Mouse (Mus musculus) CD4-positive, CD25-positive, alpha-beta regulatory T cell, adult 4 months (primary cell): ENCODE data around the gene Qrich2. TPM values are rescaled to one million over a fixed set of nuclear protein-coding genes. Genes with fewer than 3 reads are reported as not detected.
"Not testable (repeated sequence)": the region's sequence is repeated elsewhere in the genome, so short reads cannot be mapped to it uniquely, and the experiment has no call there.

Experiments
- ATAC-seq: one replicate; pipeline ENCODE4 v1.8.0; 2017
- polyA plus RNA-seq, 2 experiments: library from polyadenylated mRNA; unstranded; fragments of 100-300 nt; shearing (Covaris generic); gene quantifications; one replicate each; pipeline ENCODE4 v1.2.1; 2017

The Qrich2 gene
- polyA plus RNA-seq, 2 experiments from 2014 or later, result not detected

DNA sequence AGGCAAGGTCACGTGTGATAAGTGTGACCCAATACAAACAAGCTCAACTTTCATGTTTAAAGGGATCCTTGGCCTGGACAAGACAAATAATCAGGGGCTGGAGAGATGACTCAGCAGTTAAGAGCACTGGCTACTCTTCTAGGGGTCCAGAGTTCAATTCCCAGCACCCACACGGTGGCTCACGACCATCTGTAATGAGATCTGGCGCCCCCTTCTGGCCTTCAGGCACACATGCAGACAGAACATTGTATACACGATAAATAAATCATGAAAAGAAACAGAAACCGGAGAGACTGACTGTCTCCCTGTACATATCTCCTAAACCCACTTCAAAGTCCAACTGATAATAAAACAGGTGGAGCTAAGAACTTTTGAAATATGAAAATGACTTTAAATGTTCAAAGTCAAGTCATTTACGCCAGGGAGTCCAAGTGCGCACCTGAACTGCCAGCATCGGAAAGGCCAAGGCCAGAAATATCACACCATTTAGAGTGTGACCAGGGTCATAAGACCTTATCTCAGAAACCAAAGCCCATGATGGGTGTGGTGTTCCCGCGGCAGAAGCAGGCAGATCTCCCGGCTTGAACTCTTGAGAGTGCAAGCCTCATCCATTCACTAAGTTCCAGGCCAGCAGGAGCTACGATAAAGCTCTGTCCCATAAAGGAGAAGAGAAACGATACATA, 22.8 kb upstream of the Qrich2 start:
- peak; percentile 40 for ATAC-seq

DNA sequence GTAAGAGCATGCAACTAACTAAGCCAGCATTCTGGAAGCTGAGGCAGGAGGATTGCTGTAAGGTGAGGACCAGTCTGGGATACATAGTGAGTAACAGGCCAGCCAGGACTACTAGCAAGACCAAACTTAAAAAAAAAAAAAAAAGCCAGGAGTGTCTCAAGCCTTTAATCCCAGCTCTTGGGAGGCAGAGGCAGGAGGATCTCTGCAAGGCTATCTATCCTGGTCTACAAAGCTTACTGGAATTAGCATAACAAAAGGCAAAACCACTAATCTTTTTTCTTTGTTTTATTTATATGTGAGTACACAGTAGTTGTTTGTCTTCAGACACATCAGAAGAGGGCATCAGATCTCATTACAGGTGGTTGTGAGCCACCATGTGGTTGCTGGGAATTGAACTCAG, 22.2 kb upstream of the Qrich2 start:
- ATAC-seq, result no peak

DNA sequence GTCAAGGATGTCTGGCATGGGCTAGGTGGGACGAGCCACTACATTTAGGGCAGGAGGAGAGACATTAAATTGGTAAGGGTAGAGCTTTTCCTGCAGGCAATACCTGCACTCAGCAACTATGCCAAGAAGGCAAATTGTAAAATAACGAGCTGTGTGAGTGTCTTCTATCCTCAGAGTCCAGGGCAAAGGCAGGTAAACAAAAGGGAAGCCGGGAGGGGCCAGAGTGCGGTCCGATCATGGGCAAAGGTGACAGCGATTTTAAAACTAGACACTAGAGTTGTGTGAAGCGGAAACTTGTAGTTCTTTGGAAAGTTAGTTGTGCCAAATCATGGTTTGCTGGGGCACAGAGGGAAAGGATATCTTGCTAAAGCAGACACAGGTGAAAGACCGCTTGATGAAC, 18.2 kb upstream of the Qrich2 start:
- ATAC-seq, result no peak

DNA sequence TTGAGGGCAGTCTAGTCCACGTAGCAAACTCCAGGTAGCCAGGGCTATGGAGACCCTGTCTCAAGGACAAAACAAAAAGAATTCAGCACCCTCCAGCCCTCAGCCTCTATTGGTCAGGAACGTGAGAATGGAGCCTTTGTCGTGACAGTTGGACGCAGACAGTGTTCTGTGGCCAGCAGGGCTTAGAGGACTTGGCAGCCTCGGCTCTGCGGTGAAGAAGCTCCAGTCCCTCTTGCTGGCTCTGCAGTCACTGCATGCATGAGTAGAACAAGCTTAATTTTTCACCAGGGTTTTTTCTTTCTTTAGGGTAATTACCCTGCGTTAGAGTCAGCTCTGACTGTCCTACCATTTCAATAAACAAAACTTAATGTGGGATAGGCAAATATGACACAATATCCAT, 15.7 kb upstream of the Qrich2 start:
- no peak for ATAC-seq

DNA sequence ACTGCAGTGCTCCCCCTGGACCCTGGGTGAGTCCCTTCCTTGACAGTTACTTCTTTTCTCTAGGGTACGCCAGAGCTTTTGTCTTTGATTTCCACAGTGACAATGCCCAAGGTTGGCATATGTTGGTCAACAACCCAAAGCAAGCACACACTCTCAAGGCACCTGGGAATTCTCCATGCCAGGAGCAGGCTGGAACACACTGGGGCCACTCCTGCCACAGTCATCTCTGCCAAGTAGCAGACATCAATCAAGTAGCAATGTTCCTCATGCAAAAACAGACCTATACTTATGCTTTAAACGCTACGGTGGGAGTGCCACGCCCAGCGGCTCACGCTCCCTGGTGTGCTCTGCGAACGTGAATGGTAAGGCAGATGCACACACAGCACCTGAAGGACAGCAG, 14.9 kb upstream of the Qrich2 start:
- no peak for ATAC-seq

DNA sequence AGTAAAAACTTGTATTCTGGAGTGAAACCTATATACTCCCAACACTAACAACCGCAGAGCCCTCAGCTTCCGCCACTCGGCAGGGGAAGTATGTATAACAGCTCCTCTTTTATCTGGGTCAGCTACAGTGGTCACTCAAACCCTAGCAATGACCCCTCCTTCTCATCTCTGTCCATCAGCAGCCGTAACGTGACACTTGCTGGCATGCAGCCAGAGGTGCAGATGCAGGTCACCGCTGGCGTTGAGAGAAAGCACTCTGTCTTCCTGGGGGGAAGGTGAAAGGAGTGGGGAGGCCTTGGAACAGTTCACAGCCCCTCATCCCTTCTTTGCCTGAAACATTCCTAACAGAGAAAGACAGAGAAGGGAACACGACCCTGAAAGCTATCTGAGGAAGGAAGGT, 13.8 kb upstream of the Qrich2 start:
- ATAC-seq, result no peak

DNA sequence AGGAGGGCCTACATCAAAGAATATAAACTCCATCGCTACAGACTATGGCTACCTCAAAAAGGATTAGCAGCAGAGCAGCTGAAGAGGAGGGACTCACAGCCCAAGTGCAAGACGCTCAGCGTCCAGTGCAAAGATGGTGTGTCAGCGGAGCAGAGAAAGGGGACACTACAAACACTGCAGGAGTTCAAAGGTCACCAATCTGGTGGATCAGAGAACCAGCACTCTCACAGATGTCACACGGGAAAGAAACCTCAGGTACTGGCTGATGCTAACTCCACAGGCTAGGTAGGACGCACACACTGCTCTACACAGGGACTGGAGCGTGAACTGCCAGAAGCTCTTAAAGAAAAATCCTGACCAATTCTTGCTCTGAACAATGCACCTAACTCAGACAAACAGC, 12.9 kb upstream of the Qrich2 start:
- ATAC-seq, result no peak

DNA sequence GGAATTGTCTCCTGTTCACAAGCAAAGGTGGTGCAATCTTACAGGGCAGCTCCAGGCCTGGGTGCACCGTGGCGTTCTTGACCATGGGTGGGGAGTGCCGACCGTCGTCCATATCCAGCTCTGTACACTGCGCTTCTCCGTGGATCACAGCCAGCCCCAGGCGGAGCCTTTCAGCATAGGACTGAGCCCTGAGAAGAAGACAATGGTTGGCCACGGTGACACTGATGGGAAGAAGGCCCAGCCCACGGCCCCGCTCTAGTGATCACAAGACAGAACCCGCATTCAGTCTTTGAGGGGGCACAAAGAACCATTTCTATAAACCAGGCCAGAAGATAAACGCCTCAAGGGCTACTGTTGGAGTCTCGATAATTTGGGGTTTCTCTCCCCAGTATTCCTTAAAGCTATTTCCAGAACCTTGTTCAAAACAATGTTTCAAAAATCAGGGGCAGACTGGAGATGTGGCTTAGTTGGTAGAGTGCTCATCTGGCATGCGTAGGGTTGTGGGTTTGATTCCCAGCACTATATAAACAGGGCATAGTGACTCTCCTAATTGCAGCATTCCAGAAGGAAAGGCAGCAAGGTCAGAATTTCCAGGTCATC, 11.2 kb upstream of the Qrich2 start:
- ATAC-seq, result no peak

DNA sequence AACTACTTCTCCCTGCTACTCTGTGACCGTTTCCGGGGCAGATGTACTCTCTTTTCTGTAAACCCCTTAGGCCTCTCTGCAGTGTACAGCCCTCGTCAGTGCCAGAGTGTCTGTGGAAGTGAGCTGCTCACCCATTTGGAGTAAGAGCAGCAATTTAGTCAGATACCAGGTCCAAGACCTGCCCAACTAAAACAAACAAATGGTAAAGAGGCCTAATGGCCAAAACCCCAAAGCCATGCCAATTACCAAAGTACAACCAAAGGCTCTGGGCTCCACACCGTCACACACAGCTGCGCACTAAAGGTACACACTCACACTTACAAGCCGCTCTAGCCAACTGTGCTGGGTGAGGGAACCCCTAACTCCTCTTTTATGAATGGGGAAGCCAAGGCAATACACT, 10.7 kb upstream of the Qrich2 start:
- ATAC-seq, result no peak

DNA sequence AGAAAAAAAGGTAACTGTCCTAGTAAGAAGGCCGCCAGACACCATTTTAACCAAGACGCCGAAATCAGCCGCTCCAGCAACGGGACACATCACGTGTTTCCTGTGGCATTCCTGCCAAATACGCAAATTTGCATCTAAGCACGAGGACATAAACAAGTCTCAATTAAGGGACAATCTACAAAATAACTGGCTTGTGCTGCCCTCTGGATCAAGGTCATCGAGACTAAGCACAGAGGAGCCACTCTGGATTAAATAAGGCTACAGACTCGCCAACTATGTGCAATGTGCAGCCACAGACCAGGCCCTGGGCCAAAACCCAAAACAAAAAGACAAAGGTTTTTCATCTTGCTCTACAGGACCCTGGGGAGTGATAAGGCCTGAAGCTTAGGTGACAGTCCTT, 10.0 kb upstream of the Qrich2 start:
- no peak for ATAC-seq

DNA sequence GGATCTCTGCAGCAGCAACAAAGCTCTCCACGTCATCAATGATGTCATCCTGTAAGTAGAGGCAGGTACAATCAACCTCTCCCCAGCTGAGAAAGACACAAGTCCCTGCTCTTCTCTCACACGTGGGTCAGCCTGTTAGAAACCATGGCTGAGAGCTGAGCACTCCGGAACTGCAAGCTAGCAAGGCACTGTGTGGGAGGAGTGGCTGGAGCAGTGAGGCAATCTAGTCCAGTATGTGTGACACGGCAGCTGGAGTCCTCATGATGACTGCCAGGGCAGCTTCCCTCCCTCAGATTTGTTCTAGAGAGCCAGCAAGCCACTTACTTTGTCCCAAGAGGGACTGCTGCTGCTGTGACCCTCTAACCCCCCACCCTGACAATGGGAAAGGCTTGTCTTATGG, 6.2 kb upstream of the Qrich2 start:
- ATAC-seq, result no peak

DNA sequence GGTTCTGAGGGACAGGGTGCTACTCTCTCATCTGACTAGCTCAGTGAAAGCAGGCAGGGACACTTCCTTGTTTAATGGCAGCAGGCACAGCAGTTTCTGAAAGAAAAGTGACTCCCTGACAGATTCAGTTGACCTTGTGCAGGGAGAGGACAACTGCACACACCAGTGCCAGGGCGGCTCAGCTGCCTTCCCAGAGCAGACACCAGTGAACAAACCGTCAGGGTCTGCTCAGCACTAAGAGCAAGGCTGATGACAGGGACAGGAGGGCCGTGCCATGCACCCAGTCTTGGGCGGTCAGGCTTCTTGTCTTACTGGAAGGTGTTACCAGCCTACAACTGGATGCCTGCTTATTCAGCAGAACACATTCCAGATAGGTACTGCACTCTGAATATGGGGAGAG, 4.9 kb upstream of the Qrich2 start:
- ATAC-seq, result no peak

DNA sequence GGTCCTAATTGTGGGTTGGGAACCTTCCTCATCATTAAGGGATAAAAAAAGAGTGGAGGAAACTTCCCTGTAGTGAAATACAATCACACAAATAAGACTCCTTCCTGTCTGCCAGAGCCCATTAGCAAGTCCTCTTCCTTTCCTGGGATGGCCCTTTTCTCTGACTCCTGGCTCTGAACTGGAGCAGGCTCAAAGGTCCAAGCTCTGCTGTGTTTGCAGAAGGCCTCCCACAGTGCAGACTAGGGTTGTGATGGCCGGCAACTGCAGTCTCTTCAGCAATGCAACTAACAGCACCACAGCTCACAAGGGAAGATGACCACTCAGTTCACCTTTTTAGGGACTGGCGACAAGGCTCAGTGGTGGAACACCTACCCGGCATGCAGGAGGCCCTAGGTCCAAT, 4.2 kb upstream of the Qrich2 start:
- ATAC-seq, result no peak

DNA sequence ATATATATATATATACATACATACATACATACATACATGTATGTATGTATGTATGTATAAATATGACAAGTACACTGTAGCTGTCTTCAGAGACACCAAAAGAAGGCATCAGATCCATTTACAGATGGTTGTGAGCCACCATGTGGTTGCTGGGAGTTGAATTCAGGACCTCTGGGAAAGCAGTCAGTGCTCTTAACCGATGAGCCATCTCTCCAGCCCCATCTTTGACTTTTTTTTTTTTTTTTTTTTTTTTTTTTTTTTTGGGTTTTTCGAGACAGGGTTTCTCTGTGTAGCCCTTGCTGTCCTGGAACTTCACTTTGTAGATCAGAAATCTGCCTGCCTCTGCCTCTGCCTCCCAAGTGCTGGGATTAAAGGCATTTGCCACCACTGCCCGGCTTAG, 2.3 kb upstream of the Qrich2 start:
- not testable (repeated sequence) for ATAC-seq

DNA sequence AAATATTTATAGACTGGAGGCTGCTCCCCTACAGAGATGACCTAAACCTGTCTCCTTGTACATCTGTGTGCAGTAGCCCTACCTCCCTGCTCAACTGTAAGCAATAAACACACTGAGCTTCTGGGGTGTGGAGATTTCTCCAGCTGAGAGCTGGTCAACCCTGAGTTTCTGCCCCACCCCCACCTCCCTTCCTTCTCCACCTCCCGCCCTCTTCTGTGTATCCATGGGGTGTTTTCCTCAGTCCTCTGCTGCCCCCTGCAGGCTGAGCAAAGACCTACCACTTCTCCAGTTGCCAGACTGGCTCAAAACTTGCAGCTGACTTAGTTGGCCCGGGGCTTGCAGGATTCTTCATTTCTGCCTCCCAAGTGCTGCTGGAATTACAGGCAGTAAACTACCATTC, 2.2 kb downstream of the Qrich2 start:
- ATAC-seq, result peak; percentile 54

DNA sequence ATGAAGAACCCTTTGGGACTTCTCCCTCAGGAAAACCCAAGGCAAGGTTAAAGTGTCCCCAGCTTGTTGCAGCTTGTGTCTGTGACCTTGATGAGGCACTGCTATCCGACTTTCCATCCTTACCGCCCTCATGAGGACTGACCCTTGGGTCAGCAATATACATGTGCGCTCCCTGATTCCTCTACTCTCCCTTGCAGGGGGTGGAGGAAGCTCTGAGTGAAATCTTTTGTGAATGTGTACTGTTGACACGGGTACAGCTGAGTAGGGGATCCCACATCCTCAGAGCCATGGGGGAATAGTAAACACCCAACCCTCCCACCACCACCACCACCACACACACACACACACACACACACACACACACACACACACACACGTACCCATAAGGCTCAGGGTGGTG, 2.7 kb downstream of the Qrich2 start:
- ATAC-seq, result no peak

DNA sequence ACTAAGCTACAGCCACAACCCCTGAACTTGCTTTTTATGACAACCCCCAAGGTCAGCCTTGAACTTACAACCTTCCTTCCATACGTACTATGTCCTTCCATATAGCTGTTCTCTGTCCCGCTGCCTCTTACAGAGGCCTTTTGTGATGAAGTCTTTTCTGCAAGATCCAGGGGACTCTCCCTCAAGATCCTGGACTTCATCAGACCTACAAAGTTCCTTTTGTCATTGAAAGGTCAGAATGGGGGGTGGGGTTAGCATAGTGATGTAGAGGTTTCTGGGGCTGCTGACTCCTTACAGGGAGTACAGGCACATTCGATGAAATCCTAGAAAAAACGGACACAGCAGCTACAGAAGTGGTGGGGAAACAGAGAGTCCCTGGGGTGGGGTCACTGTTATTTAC, 6.3 kb downstream of the Qrich2 start:
- ATAC-seq, result no peak

DNA sequence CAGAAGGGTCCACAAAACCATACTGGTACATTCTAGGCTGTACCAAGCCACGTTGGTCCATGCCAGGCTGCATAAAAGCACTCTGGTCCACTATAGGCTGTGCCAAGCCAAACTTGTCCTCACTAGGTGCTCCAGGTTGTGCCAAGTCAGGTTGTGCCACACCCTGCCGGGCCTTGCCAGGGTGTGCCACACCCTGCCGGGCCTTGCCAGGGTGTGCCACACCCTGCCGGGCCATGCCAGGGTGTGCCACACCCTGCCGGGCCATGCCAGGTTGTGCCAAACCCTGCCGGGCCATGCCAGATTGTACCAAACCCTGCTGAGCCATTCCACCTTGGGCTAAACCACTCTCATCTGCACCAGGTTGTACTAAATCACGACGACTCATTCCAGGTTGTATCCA, 9.8 kb downstream of the Qrich2 start:
- no peak for ATAC-seq

DNA sequence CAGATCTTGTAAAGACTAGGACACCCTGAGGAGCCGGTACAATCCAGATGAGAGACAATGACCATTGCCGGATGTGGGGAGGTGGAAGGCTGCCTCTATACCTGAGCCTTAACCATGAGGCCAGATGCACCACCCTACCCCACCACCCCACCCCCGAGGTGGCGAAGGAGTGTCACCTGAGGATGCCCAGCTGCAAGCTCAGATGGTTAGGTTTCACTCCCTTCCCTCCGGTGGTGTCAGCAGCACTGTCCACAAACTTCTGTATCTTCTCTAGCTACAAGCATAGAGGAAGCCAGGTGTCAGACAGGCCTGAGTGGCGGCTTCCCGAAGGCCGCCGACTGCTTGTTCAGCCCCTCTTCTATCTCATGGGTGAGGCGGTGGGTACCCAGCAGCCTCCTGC, 12.2 kb downstream of the Qrich2 start:
- ATAC-seq, result no peak

DNA sequence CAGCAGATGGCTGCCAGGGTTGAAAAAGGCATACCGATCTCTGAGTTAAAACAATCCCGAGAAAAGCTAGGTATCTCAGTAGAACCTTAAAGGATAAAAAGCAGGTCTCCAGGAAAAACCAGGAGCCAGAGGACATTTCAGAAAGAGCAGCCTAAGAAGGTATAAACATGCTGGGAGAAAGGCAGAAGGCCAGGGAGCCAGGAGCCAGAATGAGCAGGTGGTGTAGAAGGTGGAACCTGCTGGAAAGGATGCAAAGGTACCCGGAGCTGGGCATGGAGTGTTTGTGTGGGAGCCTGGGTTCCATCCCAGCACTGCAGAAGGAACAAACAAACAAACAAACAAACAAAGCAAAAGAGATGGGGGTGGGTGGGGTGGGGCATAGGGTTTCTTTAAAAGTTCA, 16.7 kb downstream of the Qrich2 start:
- ATAC-seq, result no peak

DNA sequence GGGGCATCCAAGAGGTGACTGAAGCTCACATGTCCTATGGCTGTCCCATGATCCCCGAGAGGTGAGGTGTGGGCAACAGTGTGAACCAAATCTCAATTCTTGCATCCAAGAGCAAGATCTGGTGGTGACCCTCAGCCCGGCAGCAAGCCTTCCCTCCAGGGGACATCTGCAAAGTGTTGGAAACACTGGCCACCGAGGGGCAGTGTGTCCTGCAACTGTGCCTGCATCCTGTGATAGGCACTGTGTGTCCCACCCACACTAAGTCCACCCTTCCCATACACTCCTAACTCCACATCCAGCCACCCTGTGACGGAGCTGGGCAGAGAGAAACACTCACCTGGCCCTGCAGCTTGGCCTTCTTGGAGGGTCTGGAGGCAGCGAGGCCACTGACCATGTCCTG, 18.2 kb downstream of the Qrich2 start:
- ATAC-seq, result no peak

DNA sequence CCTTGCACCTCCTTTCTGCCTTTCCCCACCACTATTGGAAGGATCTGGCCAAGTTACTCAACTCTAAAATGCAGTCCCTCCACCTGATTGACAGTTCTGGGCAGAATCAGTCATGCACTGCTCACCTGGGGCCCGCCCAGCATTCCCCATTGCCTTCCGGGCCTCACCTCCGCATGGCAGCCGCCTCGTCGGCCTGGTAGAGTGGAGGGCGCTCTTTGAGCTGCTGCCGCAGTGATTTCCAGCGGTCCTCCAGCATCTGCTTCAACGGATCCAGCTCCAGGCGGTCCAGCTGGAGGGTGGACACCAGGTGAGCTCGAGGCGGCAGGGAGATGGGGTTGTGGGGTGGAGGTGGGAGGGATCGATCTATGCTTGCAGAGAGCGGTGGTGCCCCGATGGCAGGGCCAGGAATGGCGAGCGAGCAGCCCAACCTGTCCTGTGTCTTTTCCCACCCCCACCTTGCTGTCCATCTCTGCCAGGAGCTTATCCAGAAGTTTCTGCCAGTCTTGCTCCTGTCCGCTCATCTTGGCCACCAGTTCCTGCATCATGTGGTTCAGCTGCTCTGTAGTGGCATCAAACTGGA, 19.6 kb downstream of the Qrich2 start:
- ATAC-seq, result peak; percentile 17

DNA sequence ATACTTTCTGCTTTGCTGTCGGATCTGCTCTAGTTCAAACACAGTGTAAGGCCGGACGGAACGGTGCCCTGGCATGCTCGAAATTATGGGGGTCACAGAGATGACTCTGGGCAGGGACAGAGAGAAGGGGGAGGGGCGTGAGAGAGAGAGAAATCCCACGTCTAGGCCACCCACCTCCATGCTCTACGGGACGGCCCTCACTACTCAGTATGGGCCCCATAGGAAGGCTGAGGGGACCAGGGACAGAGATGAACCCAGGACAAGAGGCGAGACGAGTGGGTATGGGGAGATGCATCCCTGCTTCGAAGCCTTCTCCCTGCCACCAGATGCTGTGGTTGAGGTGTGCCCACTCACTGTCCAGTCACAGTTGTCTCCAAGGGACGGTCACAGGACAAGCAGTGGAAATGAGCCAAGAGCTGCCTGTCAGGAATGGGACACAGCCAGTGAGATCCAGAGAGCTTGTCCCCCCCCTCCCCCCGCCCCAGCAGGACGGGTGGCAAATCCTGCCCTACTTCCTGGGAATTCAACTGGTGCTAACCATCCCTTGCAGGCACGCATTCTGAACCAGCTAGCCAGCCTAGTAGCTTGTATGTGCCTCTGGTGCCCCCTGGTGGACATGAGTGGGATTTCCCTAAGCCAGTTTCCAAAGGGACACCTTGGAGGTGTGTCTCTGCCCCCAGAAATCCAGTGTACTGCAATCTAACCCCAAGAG, 20.3 kb downstream of the Qrich2 start:
- ATAC-seq, result peak; percentile 80

DNA sequence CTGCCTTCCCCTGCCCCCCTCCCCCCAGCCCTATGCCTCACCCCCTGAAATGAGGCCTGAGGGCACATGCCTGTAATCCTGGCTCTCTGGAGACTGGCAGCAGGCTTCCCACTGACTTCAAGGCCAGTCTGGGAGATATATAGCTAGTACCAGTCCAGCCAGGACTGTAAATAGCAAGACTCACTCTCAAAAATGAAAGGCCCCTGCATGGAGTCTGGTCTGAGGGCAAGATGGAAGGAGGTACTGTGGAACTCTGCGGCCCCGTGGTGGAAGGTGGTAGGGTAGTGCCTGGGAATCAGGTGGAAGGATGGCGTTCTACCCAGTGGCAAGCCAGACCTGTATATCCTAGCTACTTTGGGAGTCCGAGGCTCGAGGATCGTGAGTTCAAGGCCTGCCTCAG, 22.1 kb downstream of the Qrich2 start:
- ATAC-seq, result no peak
